In genomic region chr7:44586518-44586917, GRCm38 (mm10) we compare ENCODE assay signal across 8 mouse cellular contexts. TPM values are rescaled to one million over a fixed set of nuclear protein-coding genes. Genes with fewer than 3 reads are reported as not detected.
DNase-seq lines count a peak whose midpoint lies in the region; ATAC-seq lines count a peak whose summit lies in the region.

No protein-coding gene starts in this region.

- no peaks in the 10 kb centered on the region for H3K9me3 ChIP-seq in lung, embryonic 16.5 days (ENCODE audit: control insufficient read depth, low read length)
- H3K9me3 ChIP-seq in embryonic facial prominence, embryonic 14.5 days (ENCODE audit: control insufficient read depth, low read length): no peaks in the 10 kb centered on the region
- no peaks in the 10 kb centered on the region for H3K9me3 ChIP-seq in midbrain, embryonic 16.5 days (replicated peaks; ENCODE audit: control insufficient read depth, low read length, poor library complexity, severe bottlenecking)

- no peak for ATAC-seq in lung, embryonic 16.5 days (ENCODE audit: low read depth)
- no peak for ATAC-seq in embryonic facial prominence, embryonic 14.5 days (ENCODE audit: low read depth)
- ATAC-seq in midbrain, embryonic 16.5 days: no peak

- H3K27me3 ChIP-seq in lung, embryonic 16.5 days (ENCODE audit: control insufficient read depth, insufficient read depth, low read depth, low read length): peaks cover 43% of the 10 kb centered on the region
- H3K27me3 ChIP-seq in embryonic facial prominence, embryonic 14.5 days (replicated peaks; ENCODE audit: control insufficient read depth, insufficient read depth, low read length): peaks cover 47% of the 10 kb centered on the region
- H3K27me3 ChIP-seq in midbrain, embryonic 16.5 days (ENCODE audit: control insufficient read depth, insufficient read depth, low read depth, low read length): no peaks in the 10 kb centered on the region

- no peak for DNase-seq in lung, postnatal 25 days (ENCODE audit: low spot score)
- DNase-seq in embryonic facial prominence, embryonic 14.5 days (ENCODE audit: low spot score): peak; percentile 48
- peak; percentile 65 for DNase-seq in layer of hippocampus, adult 9-10 months (ENCODE audit: low spot score)
- no peak for DNase-seq in gastrocnemius, postnatal 4 days (ENCODE audit: low spot score in 2 of 2)
- no peak for DNase-seq in thymus, postnatal 14 days
- no peak for DNase-seq in kidney, adult 9 months

- H3K4me3 ChIP-seq in lung, embryonic 16.5 days (ENCODE audit: low read length): peak overlapping the region; percentile 38; the same call in 1 of the 2 replicates
- H3K4me3 ChIP-seq in embryonic facial prominence, embryonic 14.5 days (ENCODE audit: low read depth, low read length): peak overlapping the region; percentile 33
- peak overlapping the region; percentile 64 for H3K4me3 ChIP-seq in midbrain, embryonic 16.5 days (ENCODE audit: low read depth, low read length)

- peak overlapping the region; percentile 49 for H3K4me2 ChIP-seq in lung, embryonic 16.5 days (ENCODE audit: low read depth, low read length)
- peak overlapping the region; percentile 63 for H3K4me2 ChIP-seq in embryonic facial prominence, embryonic 14.5 days (ENCODE audit: low read depth, low read length)
- H3K4me2 ChIP-seq in midbrain, embryonic 16.5 days (ENCODE audit: low read length): peak overlapping the region; percentile 86

- peak overlapping the region; percentile 27; the same call in 1 of the 2 replicates for H3K9ac ChIP-seq in lung, embryonic 16.5 days (ENCODE audit: low read length)
- peak overlapping the region; percentile 51 for H3K9ac ChIP-seq in embryonic facial prominence, embryonic 14.5 days (ENCODE audit: low read depth, low read length)
- peak overlapping the region; percentile 63 for H3K9ac ChIP-seq in midbrain, embryonic 16.5 days (ENCODE audit: low read depth, low read length)

- WGBS in lung, embryonic 16.5 days: 13% methylated on average over 19 of the region's 19 CpGs
- WGBS in embryonic facial prominence, embryonic 14.5 days: 13% methylated on average over 19 of the region's 19 CpGs
- 6% methylated on average over 19 of the region's 19 CpGs for WGBS in midbrain, embryonic 16.5 days

- H3K4me1 ChIP-seq in lung, embryonic 16.5 days (replicated peaks; ENCODE audit: control insufficient read depth, insufficient read depth, low read length): peaks cover 25% of the 10 kb centered on the region
- H3K4me1 ChIP-seq in embryonic facial prominence, embryonic 14.5 days (ENCODE audit: control insufficient read depth, insufficient read depth, low read length): peaks cover 15% of the 10 kb centered on the region
- peaks cover 19% of the 10 kb centered on the region for H3K4me1 ChIP-seq in midbrain, embryonic 16.5 days (ENCODE audit: control insufficient read depth, insufficient read depth, low read length)

- no peak overlapping the region for H3K27ac ChIP-seq in lung, embryonic 16.5 days (ENCODE audit: low read length)
- no peak overlapping the region for H3K27ac ChIP-seq in embryonic facial prominence, embryonic 14.5 days (replicated peaks; ENCODE audit: low read depth, low read length)
- peak overlapping the region; percentile 44; the same call in 1 of the 2 replicates for H3K27ac ChIP-seq in midbrain, embryonic 16.5 days (ENCODE audit: low read length)

- no peaks in the 10 kb centered on the region for H3K36me3 ChIP-seq in lung, embryonic 16.5 days (ENCODE audit: control insufficient read depth, insufficient read depth, low read length)
- H3K36me3 ChIP-seq in embryonic facial prominence, embryonic 14.5 days (ENCODE audit: control insufficient read depth, insufficient read depth, low read length): no peaks in the 10 kb centered on the region
- H3K36me3 ChIP-seq in midbrain, embryonic 16.5 days (ENCODE audit: control insufficient read depth, insufficient read depth, low read length): no peaks in the 10 kb centered on the region

RNA-seq across cellular contexts. Expression of gene Kcnc3, which starts 3.9 kb away (rescaled TPM):
- 1.5 and 2.1 TPM in 2 replicates for polyA plus RNA-seq in lung, embryonic 16.5 days (2015; fragmentation: Nextera tagmentation; extraction: Ambion mirVana)
- polyA plus RNA-seq in embryonic facial prominence, embryonic 14.5 days (2014; fragmentation: Nextera tagmentation; extraction: Ambion mirVana): 0.49 and 0.67 TPM in 2 replicates
- polyA plus RNA-seq in midbrain, embryonic 16.5 days (2015; fragmentation: Nextera tagmentation; extraction: Ambion mirVana): 5.5 and 6.4 TPM in 2 replicates
- total RNA-seq in gastrocnemius, postnatal 4 days (2021): 1 to 10 TPM in 1 of 2 experiments, under 1 TPM in 1; 0.91 to 1.1 TPM

RNA-seq across cellular contexts. Expression of gene Napsa, which starts 14.3 kb away (rescaled TPM):
- polyA plus RNA-seq in lung, embryonic 16.5 days (2015; fragmentation: Nextera tagmentation; extraction: Ambion mirVana): 93.0 and 140 TPM in 2 replicates
- 1.7 and 2.8 TPM in 2 replicates for polyA plus RNA-seq in embryonic facial prominence, embryonic 14.5 days (2014; fragmentation: Nextera tagmentation; extraction: Ambion mirVana)
- polyA plus RNA-seq in midbrain, embryonic 16.5 days (2015; fragmentation: Nextera tagmentation; extraction: Ambion mirVana): 0.77 and 1.9 TPM in 2 replicates
- total RNA-seq in gastrocnemius, postnatal 4 days (2021): under 1 TPM; 0.65 to 0.81 TPM

RNA-seq across cellular contexts. Expression of gene Nr1h2, which starts 32.8 kb away (rescaled TPM):
- 86.2 and 87.0 TPM in 2 replicates for polyA plus RNA-seq in lung, embryonic 16.5 days (2015; fragmentation: Nextera tagmentation; extraction: Ambion mirVana)
- polyA plus RNA-seq in embryonic facial prominence, embryonic 14.5 days (2014; fragmentation: Nextera tagmentation; extraction: Ambion mirVana): 60.8 and 64.5 TPM in 2 replicates
- 54.1 and 58.1 TPM in 2 replicates for polyA plus RNA-seq in midbrain, embryonic 16.5 days (2015; fragmentation: Nextera tagmentation; extraction: Ambion mirVana)
- 10 to 100 TPM; 38.3 to 45.3 TPM for total RNA-seq in gastrocnemius, postnatal 4 days (2021)

RNA-seq across cellular contexts. Expression of gene Pold1, which starts 37.9 kb away (rescaled TPM):
- polyA plus RNA-seq in lung, embryonic 16.5 days (2015; fragmentation: Nextera tagmentation; extraction: Ambion mirVana): 100 and 109 TPM in 2 replicates
- 57.9 and 64.1 TPM in 2 replicates for polyA plus RNA-seq in embryonic facial prominence, embryonic 14.5 days (2014; fragmentation: Nextera tagmentation; extraction: Ambion mirVana)
- 19.4 and 20.1 TPM in 2 replicates for polyA plus RNA-seq in midbrain, embryonic 16.5 days (2015; fragmentation: Nextera tagmentation; extraction: Ambion mirVana)
- 10 to 100 TPM; 32.0 to 35.2 TPM for total RNA-seq in gastrocnemius, postnatal 4 days (2021)

RNA-seq across cellular contexts. Expression of gene Spib, which starts 54.6 kb away (rescaled TPM):
- 0.33 and 1.1 TPM in 2 replicates for polyA plus RNA-seq in lung, embryonic 16.5 days (2015; fragmentation: Nextera tagmentation; extraction: Ambion mirVana)
- 0.26 and 0.35 TPM in 2 replicates for polyA plus RNA-seq in embryonic facial prominence, embryonic 14.5 days (2014; fragmentation: Nextera tagmentation; extraction: Ambion mirVana)
- not detected in 2 replicates for polyA plus RNA-seq in midbrain, embryonic 16.5 days (2015; fragmentation: Nextera tagmentation; extraction: Ambion mirVana)
- under 1 TPM; 0.26 to 0.27 TPM for total RNA-seq in gastrocnemius, postnatal 4 days (2021)

Comparison
In these comparisons a context has a peak if more than half of its experiments do, and no peak if none do; other contexts are left out.
1. DNase-seq: peak in embryonic facial prominence, embryonic 14.5 days (single experiment) and layer of hippocampus, adult 9-10 months (single experiment); none in lung, postnatal 25 days (single experiment), gastrocnemius, postnatal 4 days (0 of 2), thymus, postnatal 14 days (single experiment) and kidney, adult 9 months (single experiment).
2. RNA of gene Napsa, which starts 14.3 kb away (polyA plus RNA-seq): 93.0 to 140 TPM in lung, embryonic 16.5 days; 1.7 to 2.8 TPM in embryonic facial prominence, embryonic 14.5 days and 0.77 to 1.9 TPM in midbrain, embryonic 16.5 days; every median in the first group is over 10 times any median in the second.
3. Peak in every context shown above with its lines, with median percentiles within 50 percentile points of each other: H3K4me2 ChIP-seq, H3K4me3 ChIP-seq and H3K9ac ChIP-seq.